Mouse (Mus musculus) neural tube, embryonic 15.5 days (tissue): ENCODE measurements around the gene Atg4a-ps. TPM values are rescaled to one million over a fixed set of nuclear protein-coding genes. Genes with fewer than 3 reads are reported as not detected.

Source experiments
- ATAC-seq: fragments of 200-750 bp; cut with Nextera tagmentation; 2 replicates; pipeline ENCODE4 v1.8.0; 2017; ENCODE audit warnings: mild to moderate bottlenecking, moderate TSS enrichment, moderate library complexity; ENCODE audit not compliant: low FRiP score
- H3K27ac ChIP-seq: fragments of 300-500 bp; sonication (generic); replicated peaks from 2 replicates; pipeline ENCODE4 v1.5.1; 2015; ENCODE audit warnings: mild to moderate bottlenecking, inconsistent platforms
- H3K27me3 ChIP-seq: fragments of 300-500 bp; sonication (generic); replicated peaks from 2 replicates; pipeline ENCODE4 v1.6.1; 2015; ENCODE audit warnings: inconsistent platforms
- H3K36me3 ChIP-seq: fragments of 300-500 bp; sonication (generic); 2 replicates; pipeline ENCODE4 v1.6.1; 2015; ENCODE audit warnings: inconsistent platforms
- H3K4me1 ChIP-seq: fragments of 300-500 bp; sonication (generic); 2 replicates; pipeline ENCODE4 v1.6.1; 2015; ENCODE audit warnings: inconsistent platforms
- H3K4me2 ChIP-seq: fragments of 300-500 bp; sonication (generic); 2 replicates; pipeline ENCODE4 v1.6.1; 2015; ENCODE audit warnings: inconsistent platforms, mild to moderate bottlenecking, moderate library complexity
- H3K4me3 ChIP-seq: fragments of 300-500 bp; sonication (generic); replicated peaks from 2 replicates; pipeline ENCODE4 v1.5.1; 2015; ENCODE audit warnings: mild to moderate bottlenecking, inconsistent platforms
- H3K9ac ChIP-seq: fragments of 300-500 bp; sonication (generic); replicated peaks from 2 replicates; pipeline ENCODE4 v1.6.1; 2015; ENCODE audit warnings: mild to moderate bottlenecking, inconsistent platforms
- H3K9me3 ChIP-seq: fragments of 300-500 bp; sonication (generic); replicated peaks from 2 replicates; pipeline ENCODE4 v1.6.1; 2016; ENCODE audit warnings: inconsistent platforms
- WGBS: fragments of 180-500 bp; shearing (Covaris S2); methylation state at CpG from one replicate; pipeline ENCODE4 v1.1.7; 2015; ENCODE audit warnings: mixed read lengths; 5-methylcytosine and 5-hydroxymethylcytosine counted together
- polyA plus RNA-seq: library from polyadenylated mRNA; unstranded; fragments of >200 nt; fragmentation: Nextera tagmentation; extraction: Ambion mirVana; gene quantifications from 2 replicates; pipeline ENCODE4 v1.2.1, GENCODE M21; 2015

Gene Atg4a-ps
- polyA plus RNA-seq, 1 experiment from 2014 or later, result 0.14 TPM

DNA sequence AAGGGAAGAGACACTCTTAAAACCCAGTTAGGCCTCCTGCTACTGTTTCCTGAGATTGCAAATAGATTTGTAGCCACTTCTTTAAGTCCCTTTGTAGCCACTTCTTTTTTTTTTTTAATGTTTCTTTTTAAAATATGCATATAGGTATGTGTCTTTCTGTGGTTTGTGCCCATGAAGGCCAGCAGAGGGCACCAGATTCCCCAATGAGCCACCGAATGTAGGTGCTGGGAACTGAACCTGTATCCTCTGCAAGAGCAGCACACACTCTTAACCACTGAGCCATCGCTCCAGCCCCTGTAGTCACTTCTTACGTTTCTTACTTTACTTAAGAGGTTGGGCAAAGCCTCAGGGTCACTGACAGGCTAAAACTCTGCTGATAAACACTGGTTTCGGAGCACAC is 19.4 kb downstream of the Atg4a-ps start:
- Histone ChIP-seq H3K9ac (no peak overlapping the region), H3K9me3 (no peaks in the 10 kb centered on the region), H3K4me3 (no peak overlapping the region), H3K4me2 (no peak overlapping the region), H3K36me3 (no peaks in the 10 kb centered on the region), H3K27me3 (no peaks in the 10 kb centered on the region), H3K27ac (no peak overlapping the region), H3K4me1 (peaks cover 12% of the 10 kb centered on the region)
- 100% methylated on average over 4 of the region's 4 CpGs for WGBS
- no peak for ATAC-seq

DNA sequence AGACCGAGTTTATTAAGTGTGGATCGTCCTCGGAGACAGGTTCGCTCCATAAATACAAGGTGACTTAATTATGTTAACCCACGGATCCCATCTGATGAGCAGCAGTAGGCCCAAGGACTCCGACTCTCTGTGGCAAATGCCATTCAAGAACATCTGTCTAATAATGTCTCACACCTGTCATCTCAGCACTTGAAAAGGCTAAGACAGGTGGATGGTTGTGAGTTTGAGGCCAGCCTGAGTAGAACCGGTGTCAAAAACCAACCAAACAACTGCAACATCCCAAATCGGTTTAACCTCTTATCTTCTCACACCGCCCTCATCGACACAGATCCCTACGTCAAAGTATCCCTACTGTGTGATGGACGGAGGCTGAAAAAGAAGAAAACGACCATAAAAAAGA is 20.7 kb downstream of the Atg4a-ps start:
- no peak overlapping the region for H3K4me3 ChIP-seq
- no peak overlapping the region for H3K9ac ChIP-seq
- H3K27me3 ChIP-seq, result no peaks in the 10 kb centered on the region
- H3K27ac ChIP-seq, result no peak overlapping the region
- H3K9me3 ChIP-seq, result no peaks in the 10 kb centered on the region
- WGBS, result 72% methylated on average over 13 of the region's 13 CpGs
- H3K4me2 ChIP-seq, result no peak overlapping the region
- ATAC-seq, result no peak
- peaks cover 12% of the 10 kb centered on the region for H3K4me1 ChIP-seq
- no peaks in the 10 kb centered on the region for H3K36me3 ChIP-seq

DNA sequence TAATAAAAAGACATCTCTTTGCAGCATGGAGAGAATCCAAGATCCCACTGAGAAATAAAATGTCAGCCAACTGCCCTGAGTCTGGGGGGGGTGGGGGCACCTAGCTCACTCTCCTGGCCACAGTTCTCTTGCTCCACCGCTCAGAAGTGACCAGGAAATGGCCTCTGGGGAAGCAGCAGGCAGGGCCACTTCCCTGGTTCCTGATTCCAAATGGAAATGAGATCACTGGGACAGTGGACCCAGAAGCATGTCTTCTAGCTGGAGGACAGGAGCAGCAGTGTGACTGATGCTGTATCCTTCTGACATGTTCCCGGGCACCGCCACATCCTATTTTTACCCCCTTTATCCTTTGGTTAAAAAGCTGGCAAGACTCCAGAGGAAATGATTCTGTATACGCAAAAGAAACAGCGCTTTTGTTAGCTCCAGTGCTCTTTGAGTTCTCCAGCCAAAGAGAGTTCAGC is 21.2 kb downstream of the Atg4a-ps start:
- Histone ChIP-seq H3K9ac (no peak overlapping the region), H3K4me3 (no peak overlapping the region), H3K9me3 (no peaks in the 10 kb centered on the region), H3K4me2 (no peak overlapping the region), H3K27me3 (no peaks in the 10 kb centered on the region), H3K36me3 (no peaks in the 10 kb centered on the region), H3K4me1 (peaks cover 12% of the 10 kb centered on the region), H3K27ac (no peak overlapping the region)
- 40% methylated on average over 5 of the region's 5 CpGs for WGBS
- no peak for ATAC-seq

DNA sequence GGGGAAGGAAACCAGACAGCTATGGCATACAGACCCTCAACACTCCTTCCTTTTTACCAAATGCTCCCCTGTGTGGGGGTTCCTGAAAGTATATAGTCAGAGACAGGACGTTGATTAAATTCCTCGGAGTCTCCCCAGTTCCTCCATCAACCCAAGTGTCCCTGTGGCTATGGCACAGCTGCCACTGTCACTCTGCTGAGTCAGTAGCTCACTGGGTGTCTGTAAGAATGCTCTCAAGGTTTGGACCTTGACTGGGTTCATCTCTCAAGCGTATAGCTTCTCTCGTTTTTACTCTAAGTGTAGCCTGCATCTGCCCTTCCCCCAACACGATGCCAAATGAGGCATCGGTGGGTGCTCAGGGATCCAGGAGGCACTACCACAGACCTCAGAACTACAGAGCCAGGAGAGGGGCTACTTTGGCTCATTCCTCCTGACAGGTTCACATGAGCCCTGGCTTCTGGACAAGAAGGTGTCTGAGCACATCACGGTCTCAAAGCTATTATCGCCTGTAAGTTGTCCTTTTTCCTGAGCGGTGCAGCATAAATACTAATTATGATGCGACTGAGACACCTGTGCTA is 21.9 kb downstream of the Atg4a-ps start:
- H3K9ac ChIP-seq, result no peak overlapping the region
- no peak overlapping the region for H3K4me2 ChIP-seq
- H3K9me3 ChIP-seq, result no peaks in the 10 kb centered on the region
- H3K4me1 ChIP-seq, result peaks cover 12% of the 10 kb centered on the region
- H3K27me3 ChIP-seq, result no peaks in the 10 kb centered on the region
- H3K27ac ChIP-seq, result no peak overlapping the region
- WGBS, result 80% methylated on average over 10 of the region's 10 CpGs
- no peak for ATAC-seq
- H3K4me3 ChIP-seq, result no peak overlapping the region
- no peaks in the 10 kb centered on the region for H3K36me3 ChIP-seq

DNA sequence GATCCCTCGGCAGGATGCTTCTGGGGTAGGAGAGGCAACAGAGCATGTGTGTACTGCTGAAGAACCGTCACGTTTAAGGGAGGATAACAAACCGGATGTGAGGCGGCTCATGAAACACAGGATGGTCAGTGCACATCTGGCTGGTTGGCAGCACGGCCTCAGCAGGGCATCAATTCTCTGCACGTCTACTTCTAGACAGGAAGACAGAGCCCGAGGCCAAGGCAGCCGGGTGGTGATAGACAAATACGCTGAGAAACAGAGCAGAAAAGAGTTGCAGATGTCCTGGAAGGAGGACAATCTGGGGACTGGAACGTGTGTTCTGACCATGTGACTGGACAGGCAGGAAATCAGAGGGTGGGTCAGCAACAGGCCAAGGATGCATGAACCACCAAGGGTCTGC is 25.8 kb downstream of the Atg4a-ps start:
- H3K4me1 ChIP-seq, result peaks cover 12% of the 10 kb centered on the region
- no peaks in the 10 kb centered on the region for H3K27me3 ChIP-seq
- 71% methylated on average over 11 of the region's 11 CpGs for WGBS

DNA sequence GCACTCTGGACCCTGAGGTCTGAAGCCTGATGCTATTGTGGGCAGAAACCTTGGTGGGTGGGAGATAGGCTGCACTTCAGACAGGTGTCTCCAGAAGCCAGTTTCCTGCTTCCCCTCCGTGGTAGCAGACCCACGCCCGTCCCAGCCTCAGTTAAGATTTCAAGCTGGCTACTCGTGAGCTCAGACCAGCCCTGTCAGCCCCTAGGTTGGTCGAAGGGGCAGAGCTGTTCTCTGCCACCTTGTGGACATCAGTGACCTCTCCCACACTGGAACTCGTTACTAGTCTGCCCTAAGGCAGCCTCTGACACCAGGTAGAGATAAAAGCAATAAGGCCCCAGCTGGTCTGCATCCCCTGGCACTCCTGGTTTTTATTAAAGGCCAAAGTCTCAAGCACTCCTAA is 28.9 kb downstream of the Atg4a-ps start:
- WGBS, result 62% methylated on average over 6 of the region's 6 CpGs
- Histone ChIP-seq H3K36me3 (no peaks in the 10 kb centered on the region), H3K27me3 (no peaks in the 10 kb centered on the region)

More for the DNA sequence above, 25.8 kb downstream of the Atg4a-ps start:
- H3K4me3 ChIP-seq, result no peak overlapping the region
- no peak overlapping the region for H3K27ac ChIP-seq
- no peak overlapping the region for H3K4me2 ChIP-seq
- no peak overlapping the region for H3K9ac ChIP-seq
- H3K9me3 ChIP-seq, result no peaks in the 10 kb centered on the region
- no peaks in the 10 kb centered on the region for H3K36me3 ChIP-seq
- ATAC-seq, result no peak

DNA sequence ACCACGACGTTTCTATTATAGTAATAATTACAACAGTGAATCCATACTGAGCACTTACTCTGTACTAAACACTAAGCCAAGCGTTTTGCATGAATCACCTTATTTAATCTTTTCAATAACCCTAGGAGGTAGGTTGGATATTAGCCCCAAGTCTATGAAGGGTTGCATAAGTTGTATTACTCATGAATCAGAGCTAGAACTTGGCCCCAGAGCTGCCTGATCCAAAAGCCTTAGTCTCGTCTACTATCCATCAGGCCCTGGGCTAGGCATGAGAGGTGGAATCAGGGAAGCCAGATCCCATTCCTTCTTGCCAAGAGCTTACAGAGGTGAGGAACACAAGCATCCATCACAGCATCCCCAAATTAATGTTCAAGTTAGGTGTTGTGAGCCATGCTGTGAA is 30.2 kb downstream of the Atg4a-ps start:
- 68% methylated on average over 4 of the region's 4 CpGs for WGBS
- no peak overlapping the region for H3K27ac ChIP-seq
- no peak for ATAC-seq
- H3K9ac ChIP-seq, result no peak overlapping the region
- H3K36me3 ChIP-seq, result no peaks in the 10 kb centered on the region
- no peaks in the 10 kb centered on the region for H3K4me1 ChIP-seq
- H3K27me3 ChIP-seq, result no peaks in the 10 kb centered on the region
- no peak overlapping the region for H3K4me3 ChIP-seq
- H3K9me3 ChIP-seq, result no peaks in the 10 kb centered on the region
- H3K4me2 ChIP-seq, result no peak overlapping the region

More for the DNA sequence above, 28.9 kb downstream of the Atg4a-ps start:
- no peak for ATAC-seq
- H3K4me3 ChIP-seq, result no peak overlapping the region
- no peak overlapping the region for H3K4me2 ChIP-seq
- no peaks in the 10 kb centered on the region for H3K9me3 ChIP-seq
- no peaks in the 10 kb centered on the region for H3K4me1 ChIP-seq
- no peak overlapping the region for H3K9ac ChIP-seq
- no peak overlapping the region for H3K27ac ChIP-seq

DNA sequence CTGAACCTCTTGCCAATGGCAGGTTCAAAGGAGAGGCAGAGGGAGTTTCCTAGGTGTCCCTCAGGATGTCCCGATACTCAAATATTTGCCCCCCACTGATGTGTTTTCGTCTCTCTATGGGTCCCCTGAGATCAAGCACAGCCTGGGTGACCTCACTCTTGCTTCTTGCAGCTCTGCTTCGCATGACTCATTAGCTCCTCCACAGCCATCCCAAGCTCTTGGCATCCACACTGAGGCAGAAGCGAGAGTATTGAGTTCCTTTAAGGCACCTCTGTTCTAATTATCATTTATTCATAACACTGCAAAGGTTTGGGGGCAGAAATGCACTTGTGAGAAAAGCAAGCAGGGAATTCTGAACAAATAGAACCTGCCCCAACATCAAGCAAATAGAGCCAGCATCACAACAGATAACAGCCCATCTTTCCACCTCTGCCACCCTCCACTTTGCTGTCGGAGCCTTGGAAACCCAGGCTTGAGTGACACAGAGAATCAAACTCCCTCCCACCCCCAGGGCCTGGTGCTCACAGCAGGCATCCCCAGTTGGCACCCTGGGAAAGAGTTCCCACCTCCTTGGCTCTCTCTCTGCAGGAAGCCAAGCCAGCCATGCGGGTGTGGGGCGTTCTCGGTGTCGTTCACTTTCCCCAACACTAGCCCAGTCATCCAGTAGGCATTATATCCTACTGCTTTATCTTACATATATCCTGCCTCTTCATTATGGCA is 33.1 kb downstream of the Atg4a-ps start:
- H3K27ac ChIP-seq, result no peak overlapping the region
- H3K36me3 ChIP-seq, result no peaks in the 10 kb centered on the region
- H3K4me3 ChIP-seq, result no peak overlapping the region
- 79% methylated on average over 9 of the region's 9 CpGs for WGBS
- H3K4me1 ChIP-seq, result no peaks in the 10 kb centered on the region
- no peak overlapping the region for H3K9ac ChIP-seq
- H3K4me2 ChIP-seq, result no peak overlapping the region
- H3K27me3 ChIP-seq, result no peaks in the 10 kb centered on the region
- no peak for ATAC-seq
- no peaks in the 10 kb centered on the region for H3K9me3 ChIP-seq

DNA sequence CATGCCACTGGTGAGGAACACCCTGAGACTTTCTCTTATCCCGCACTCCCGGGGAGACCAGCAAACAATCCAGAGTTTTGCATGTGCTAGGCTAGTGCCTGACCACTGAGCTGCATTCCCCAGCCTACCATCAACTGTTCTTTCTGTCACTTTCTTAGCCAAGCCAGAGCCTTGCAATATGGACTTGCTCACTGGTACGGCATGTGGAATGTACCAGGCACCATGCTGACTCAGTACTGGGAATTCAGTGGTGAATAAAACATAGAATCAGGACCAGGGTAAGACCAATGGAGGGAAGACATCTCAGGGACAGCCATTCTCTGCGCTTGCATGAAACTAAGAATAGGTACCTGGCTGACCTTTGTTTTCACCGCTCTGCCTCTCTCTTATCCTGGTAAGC is 35.6 kb downstream of the Atg4a-ps start:
- H3K27ac ChIP-seq, result no peak overlapping the region
- no peak overlapping the region for H3K4me3 ChIP-seq
- WGBS, result 88% methylated on average over 5 of the region's 5 CpGs
- H3K9ac ChIP-seq, result no peak overlapping the region
- no peaks in the 10 kb centered on the region for H3K36me3 ChIP-seq
- H3K27me3 ChIP-seq, result no peaks in the 10 kb centered on the region
- peaks cover 15% of the 10 kb centered on the region for H3K4me1 ChIP-seq
- H3K4me2 ChIP-seq, result no peak overlapping the region
- ATAC-seq, result no peak
- H3K9me3 ChIP-seq, result no peaks in the 10 kb centered on the region

DNA sequence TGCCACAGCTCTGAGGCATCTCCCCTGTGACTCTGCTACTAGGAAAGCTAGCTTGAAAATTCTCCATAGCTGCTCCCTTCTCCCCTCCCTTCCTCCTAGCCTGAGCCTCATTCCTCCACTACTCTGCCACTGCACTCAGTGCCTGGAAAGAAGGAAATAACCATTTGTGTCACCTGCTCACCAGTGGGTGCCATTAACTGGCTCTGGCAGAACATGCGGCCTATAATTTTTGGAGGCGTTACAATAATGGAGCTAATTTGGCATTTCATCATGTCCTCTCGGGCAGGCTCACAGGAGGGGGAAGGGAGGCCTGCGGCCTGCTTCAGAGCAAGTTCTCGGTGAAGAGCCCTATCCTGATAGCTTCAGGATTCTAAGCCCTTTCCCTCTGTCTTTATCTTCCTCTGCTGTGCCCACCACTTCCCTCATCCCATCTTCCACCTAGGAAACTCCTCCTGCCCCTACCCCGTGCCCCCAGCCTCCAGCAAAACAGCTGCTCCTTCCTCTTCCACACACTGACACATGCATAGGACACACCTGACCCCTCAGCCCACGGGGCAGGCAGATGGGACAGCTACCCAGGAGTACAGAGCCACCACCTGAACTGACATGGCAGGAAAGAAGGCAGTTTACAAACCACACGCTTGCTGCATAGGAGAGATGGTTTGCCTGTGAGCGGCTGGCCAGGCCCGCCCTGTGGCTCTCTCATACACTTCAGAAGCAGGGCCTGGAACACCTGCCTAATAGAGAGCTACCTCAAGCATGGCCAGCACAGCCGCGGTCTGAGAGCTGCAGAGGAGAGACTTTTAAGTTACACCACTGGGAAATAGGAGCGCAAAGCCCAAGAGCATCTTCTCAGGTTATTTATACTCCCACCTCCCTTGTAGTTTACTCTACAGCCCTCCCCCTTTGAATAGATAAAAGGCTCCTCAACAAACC is 38.9 kb downstream of the Atg4a-ps start:
- Histone ChIP-seq H3K27me3 (no peaks in the 10 kb centered on the region), H3K36me3 (no peaks in the 10 kb centered on the region), H3K9ac (no peak overlapping the region), H3K4me3 (no peak overlapping the region), H3K9me3 (no peaks in the 10 kb centered on the region), H3K4me2 (no peak overlapping the region), H3K4me1 (peaks cover 15% of the 10 kb centered on the region), H3K27ac (peak overlapping the region; percentile 15; the same call in 1 of the 2 replicates)
- ATAC-seq, result peak; percentile 72; the same call in 1 of the 2 replicates
- WGBS, result 56% methylated on average over 13 of the region's 13 CpGs

DNA sequence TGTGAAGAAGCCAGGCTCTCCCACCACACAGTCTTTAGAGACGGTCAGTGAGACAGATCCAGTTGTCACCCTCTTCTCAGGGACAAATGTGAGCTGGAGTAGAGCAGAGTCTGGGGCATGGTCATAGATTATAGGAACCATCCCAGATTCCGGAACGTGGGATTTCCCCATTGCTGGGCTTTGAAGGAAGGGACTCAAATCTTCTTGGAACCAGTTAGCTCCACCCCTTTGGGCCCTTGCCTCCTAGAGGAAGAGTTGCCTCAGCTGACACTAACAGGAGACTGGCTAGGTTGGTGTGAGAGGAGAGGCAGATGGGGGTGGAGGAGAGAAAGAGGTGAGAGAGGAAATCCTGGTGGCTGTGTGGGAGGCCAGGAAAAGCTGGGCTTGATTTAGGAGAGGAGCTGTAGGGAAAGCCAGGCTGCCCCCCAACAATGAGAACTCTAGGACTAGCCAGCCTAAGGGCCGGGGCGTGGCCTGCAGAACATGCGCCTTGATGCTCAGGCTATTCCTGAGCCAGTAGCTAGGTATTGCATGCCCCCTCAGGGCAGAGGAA is 39.7 kb downstream of the Atg4a-ps start:
- H3K4me1 ChIP-seq, result peaks cover 18% of the 10 kb centered on the region
- 0 out of 2 replicates have a peak overlapping the region, but pooled peaks have one; percentile 15 for H3K27ac ChIP-seq
- no peak for ATAC-seq
- H3K4me3 ChIP-seq, result no peak overlapping the region
- whole genome bisulfite sequencing, result 88% methylated on average over 6 of the region's 6 CpGs
- no peaks in the 10 kb centered on the region for H3K27me3 ChIP-seq
- no peaks in the 10 kb centered on the region for H3K36me3 ChIP-seq
- H3K4me2 ChIP-seq, result no peak overlapping the region
- H3K9me3 ChIP-seq, result no peaks in the 10 kb centered on the region
- H3K9ac ChIP-seq, result no peak overlapping the region
